Mouse (Mus musculus): ENCODE results near the gene Gm10392.

DNA sequence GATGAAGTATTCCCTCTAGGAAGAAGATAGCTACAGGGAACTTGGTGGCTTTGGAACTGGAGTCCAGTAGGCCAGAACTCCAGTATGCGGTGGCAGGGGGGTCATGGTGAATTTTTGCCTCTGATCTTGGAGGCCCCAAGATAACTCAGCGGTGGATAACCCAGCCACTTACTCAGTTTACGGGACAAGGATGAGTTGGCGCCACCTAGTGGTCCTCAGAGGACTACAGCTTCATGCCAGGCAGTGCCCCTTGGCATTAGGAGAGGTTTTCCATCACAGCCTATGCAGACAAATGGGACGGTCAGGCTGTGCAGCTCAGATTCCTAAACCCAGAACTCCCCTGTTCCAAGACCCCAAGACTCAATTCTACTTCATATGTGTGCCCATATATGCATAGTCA is 17.6 kb downstream of the Gm10392 start:
- no peak for TF ChIP-seq MAFK (IDR thresholded peaks at IDR 0.05; ENCODE audit: insufficient read depth, low read depth, low read length)
- no peak for TF ChIP-seq ZC3H11A (IDR thresholded peaks at IDR 0.05; ENCODE audit: borderline replicate concordance, low read depth, low read length)

Data from ES-E14 (cell line).